Mouse (Mus musculus): ENCODE measurements around the gene Adh6b. TPM values are rescaled to one million over a fixed set of nuclear protein-coding genes. Genes with fewer than 3 reads are reported as not detected.
A peak's percentile ranks its signal among the peaks of the same experiment; 100 is the strongest.

The Adh6b gene
- 1 to 10 TPM; 1.2 to 2.2 TPM for total RNA-seq (2021)
- long read RNA-seq, experiment 1, result 0 reads
- long read RNA-seq, experiment 2, partial matches to known transcripts, result 0 of 3 reads
- long read RNA-seq, experiment 2, other reads (novel, unspliced or antisense), result 0 of 3 reads

GRCm38 (mm10) chr3:138341471-138341870, at the start of gene Adh6b:
Adh6b (plus strand) TSS chr3:138341775.
- peak in 1 of 2 experiments; percentile 7 for DNase-seq

DNA sequence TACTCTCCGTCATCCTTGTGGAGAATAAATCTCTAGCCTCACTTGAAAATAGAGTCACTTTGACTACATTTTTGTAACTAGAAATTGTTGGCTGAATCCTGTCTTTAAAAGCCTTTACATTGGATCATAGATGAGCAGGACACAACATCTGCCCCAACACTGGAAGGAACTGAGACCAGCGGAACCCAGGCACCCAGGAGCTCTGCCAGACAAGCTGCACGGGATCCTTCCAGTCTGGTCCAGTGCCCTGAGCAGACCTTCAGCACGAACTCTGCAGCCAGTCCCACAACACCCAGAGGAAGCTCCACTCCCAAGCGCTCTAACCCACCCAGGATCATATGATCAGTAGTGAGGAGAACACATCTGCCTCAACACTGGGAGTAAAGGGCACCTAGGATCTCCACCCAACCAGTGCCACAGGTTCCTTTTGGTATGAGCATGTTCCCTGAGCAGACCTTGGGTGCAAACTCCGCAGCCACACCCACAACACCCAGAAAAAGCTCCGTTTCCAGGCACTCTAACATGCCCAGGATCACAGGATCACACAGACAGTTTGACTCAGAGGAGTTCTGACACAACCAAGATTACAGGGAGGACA, 48.2 kb upstream of the Adh6b start:
- DNase-seq, result no peak

DNA sequence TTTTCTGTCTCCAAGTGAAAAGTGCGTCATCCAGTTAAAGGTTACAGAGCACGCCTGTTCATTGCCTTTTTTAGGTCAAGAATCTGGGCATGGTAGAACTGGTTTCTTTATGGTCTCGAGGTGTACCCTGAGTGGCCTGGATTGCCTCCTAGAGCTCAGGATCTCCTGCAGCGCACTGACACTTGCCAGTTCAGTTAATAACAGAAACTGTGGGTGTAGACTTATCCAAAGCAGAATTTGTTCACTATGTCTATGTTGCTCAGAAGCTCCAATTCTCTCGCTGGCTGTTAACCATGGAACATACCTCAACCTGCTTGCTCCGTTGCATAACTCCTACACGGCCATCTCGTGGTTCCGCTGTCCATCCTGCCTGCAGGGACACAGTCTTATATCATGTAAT, 41.4 kb upstream of the Adh6b start:
- DNase-seq, result no peak

- no peak for DNase-seq
These were observed 38.9 kb upstream of the Adh6b start for GRCm38 (mm10) chr3:138302676-138303075.

DNA sequence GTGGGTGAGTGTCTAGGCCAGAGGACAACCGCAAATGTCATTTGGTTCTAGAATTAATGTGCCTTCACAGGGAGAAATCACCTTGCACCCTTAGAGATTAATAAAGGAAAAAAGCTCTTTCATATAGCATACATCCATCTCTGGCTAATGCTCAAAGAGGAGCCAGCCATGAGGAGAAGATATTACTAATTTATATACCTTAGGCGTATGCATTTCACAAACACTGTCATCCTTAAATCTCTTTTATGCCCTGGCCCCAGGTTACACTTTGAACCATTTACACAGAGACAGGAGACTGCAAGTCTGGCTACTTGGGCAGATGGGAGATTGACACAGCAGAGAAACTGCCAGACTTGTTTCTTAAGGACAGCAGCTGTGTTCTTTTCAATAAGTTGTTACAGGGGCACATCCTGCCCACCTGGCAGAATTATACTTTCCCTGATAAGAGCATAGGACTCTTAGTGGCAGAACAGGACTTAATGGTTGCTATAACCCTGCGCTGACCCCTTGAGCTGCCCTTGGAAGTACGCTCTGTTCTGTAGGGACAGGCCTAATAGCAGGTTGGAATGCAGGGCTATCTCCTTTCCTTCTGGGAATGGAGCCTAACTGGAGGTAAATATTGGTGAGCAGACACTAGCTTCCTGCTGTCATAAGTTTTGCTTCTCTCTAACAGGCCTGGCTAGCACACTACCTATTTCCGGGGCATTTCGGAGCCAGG, 37.6 kb upstream of the Adh6b start:
- peak; percentile 34 to 61 for DNase-seq

DNA sequence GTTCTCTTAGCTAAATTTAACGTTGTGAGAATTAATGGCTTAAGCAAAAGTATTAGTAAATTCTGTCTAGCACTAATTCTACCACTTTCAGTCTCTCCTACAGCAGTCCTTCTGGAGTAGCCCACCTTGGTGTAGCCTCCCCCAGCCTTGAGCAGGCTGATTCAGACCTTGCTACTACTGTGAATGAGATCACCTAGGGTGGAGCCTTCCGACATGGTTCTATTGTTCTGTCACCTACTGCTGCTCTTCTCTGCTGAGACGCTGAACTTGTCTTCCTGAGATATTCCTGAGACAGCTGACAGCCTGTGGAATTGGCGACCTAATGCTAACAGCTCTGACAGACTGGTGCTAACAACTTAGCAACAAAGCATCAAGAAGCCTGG, 37.1 kb upstream of the Adh6b start:
- DNase-seq, result peak in 1 of 2 experiments; percentile 27

DNA sequence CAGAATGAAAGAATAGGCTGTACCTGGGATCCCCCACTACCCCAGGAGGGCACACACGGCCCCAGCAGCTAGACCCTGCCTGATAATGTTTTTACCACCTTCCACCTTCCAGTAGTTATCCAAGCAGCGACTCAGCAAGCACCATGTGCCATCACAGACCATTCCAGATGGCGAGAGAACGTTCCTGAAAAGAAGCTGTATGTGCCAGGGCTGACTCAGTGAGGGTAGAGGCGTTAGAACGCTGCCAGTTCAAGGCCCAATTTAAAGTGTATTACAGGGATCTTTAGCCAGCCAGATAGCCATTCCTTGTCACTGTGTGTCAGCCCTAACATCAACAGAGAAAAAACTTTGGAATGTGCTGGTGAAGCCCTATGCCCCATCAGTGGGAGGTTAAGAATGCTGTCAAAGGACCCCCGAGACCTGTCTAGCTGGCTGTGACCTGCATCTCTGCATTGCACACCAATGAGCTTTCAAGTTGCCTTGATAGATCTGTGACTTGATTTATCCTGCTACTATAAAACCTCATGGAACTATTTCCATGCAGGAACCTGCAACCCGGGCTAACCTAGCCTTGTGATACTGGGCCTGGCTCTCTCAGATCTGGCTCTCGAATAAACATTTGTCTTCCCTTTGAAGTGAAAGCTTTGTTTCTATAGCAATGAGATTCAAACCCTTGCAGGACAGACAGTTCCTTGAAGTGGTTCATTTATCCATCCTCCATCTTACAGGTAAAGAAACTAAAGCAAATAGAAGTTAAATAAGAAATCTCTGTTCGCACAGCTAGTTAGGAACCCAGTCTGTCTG, 35.9 kb upstream of the Adh6b start:
- no peak for DNase-seq

DNA sequence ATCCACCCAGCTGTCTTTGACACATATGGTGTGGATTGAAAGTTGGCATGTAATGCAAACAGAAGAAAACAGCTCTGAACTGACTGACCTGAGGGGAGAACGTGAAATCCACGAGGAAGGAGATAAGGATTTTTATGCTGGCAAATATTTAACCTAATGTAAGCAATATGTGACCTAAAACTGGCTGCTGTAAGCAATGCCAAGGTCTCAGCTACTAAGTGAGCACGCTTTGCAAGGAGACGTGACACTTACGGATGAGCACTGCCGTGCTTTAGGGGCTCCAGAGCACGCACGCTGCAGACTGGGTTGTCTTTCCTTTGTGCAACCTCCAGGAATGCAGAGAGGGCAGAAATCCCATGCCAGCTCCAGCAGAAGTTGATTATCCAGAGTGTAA, 35.3 kb upstream of the Adh6b start:
- DNase-seq, result no peak

- no peak for DNase-seq
These were observed 31.7 kb upstream of the Adh6b start for GRCm38 (mm10) chr3:138309910-138310309.

GRCm38 (mm10) chr3:138311015-138311414, 30.6 kb upstream of the Adh6b start:
- DNase-seq, result no peak

DNA sequence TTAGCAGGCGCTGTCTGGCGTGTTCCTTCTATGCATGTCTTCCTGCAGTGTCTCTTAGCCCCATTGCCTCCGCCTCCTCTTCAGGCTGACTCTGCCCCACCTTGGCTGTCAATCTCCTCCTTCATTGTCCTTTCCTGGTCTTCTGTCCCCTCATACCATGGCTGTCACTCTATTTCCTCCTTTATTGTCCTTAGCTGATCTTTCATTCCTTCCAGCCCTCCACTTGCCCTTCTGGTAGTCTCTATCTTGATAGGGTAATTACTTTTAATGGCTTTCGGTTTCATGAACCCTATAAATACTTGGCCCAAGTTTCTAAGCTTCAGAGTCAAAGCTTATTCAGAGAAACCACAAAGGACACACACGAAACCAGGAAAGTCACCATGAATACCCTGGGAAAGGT, 28.6 kb upstream of the Adh6b start, which contains the start of gene Adh6a:
Adh6a (plus strand) TSS at position 322 of the 400 bp plus-strand sequence.
- DNase-seq, result no peak

- no peak for DNase-seq
These were observed 24.6 kb upstream of the Adh6b start for GRCm38 (mm10) chr3:138316908-138317472.

DNA sequence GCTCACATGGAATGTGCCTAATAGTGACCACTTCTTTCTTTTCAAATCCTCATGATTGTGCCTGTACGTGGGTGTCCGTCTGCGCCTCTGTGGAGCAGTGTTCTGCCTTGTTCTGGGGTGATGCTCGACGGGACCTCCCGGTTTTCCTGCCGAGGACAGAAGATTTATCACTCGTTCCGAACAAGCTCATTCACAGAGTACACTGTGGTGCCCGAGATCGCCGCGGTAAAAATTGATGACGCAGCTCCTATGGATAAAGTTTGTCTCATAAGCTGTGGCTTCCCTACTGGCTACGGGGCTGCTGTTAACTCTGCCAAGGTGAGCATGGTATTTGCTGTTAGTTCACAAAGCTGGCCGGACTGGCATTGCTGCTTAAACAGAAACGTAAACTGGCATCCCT, 16.6 kb upstream of the Adh6b start:
- no peak for DNase-seq

GRCm38 (mm10) chr3:138325466-138325865, 16.1 kb upstream of the Adh6b start:
- no peak for DNase-seq

GRCm38 (mm10) chr3:138333910-138334309, 7.7 kb upstream of the Adh6b start:
- no peak for DNase-seq

GRCm38 (mm10) chr3:138334320-138334719, 7.3 kb upstream of the Adh6b start:
- no peak for DNase-seq

DNA sequence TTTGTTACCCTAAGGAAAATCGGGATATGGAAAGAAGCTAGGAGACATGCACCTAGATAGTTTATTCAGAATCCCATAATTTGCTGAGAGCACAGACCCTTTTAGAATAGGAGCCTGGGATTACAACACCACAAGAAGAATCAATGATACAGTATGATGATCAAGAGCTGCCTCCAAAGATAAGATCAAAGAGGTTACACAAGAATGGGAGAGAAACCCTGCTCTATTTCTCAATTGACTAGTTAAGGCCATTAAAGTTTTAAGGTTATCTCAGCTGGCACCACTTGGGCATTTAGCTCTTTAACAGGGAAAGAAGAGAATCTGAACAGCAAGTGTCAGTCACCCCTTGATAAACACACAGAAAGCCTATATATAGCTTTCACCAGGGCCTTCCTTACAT, 6.0 kb upstream of the Adh6b start:
- no peak for DNase-seq

GRCm38 (mm10) chr3:138336104-138336754, 5.3 kb upstream of the Adh6b start:
- peak; percentile 25 to 44 for DNase-seq

GRCm38 (mm10) chr3:138347041-138347440, 5.5 kb downstream of the Adh6b start:
- peak in 1 of 2 experiments; percentile 20 for DNase-seq

GRCm38 (mm10) chr3:138352012-138352809, 10.6 kb downstream of the Adh6b start:
- no peak for DNase-seq

- DNase-seq, result no peak
These were observed 17.3 kb downstream of the Adh6b start for GRCm38 (mm10) chr3:138358856-138359255.
